Mouse (Mus musculus) stomach, embryonic 15.5 days (tissue): ENCODE measurements around the gene AC161166.1. TPM values are rescaled to one million over a fixed set of nuclear protein-coding genes. Genes with fewer than 3 reads are reported as not detected.

Experiments
- ATAC-seq: fragments of 200-750 bp; cut with Nextera tagmentation; 2 replicates; pipeline ENCODE4 v1.8.0; 2017; ENCODE audit warnings: low read depth, moderate number of reproducible peaks, moderate TSS enrichment; ENCODE audit not compliant: insufficient read depth, low FRiP score
- H3K27ac ChIP-seq: fragments of 300-500 bp; sonication (generic); 2 replicates; pipeline ENCODE4 v1.5.1; 2015; ENCODE audit warnings: mild to moderate bottlenecking, inconsistent platforms
- H3K27me3 ChIP-seq: fragments of 300-500 bp; sonication (generic); replicated peaks from 2 replicates; pipeline ENCODE4 v1.6.1; 2015; ENCODE audit warnings: inconsistent platforms
- H3K36me3 ChIP-seq: fragments of 300-500 bp; sonication (generic); 2 replicates; pipeline ENCODE4 v1.6.1; 2015; ENCODE audit warnings: inconsistent platforms
- H3K4me1 ChIP-seq: fragments of 300-500 bp; sonication (generic); 2 replicates; pipeline ENCODE4 v1.6.1; 2015; ENCODE audit warnings: inconsistent platforms
- H3K4me2 ChIP-seq: fragments of 300-500 bp; sonication (generic); 2 replicates; pipeline ENCODE4 v1.6.1; 2015; ENCODE audit warnings: mild to moderate bottlenecking, inconsistent platforms
- H3K4me3 ChIP-seq: fragments of 300-500 bp; sonication (generic); replicated peaks from 2 replicates; pipeline ENCODE4 v1.5.1; 2015; ENCODE audit warnings: inconsistent platforms
- H3K9ac ChIP-seq: fragments of 300-500 bp; sonication (generic); 2 replicates; pipeline ENCODE4 v1.6.1; 2015; ENCODE audit warnings: inconsistent platforms
- H3K9me3 ChIP-seq: fragments of 300-500 bp; sonication (generic); 2 replicates; pipeline ENCODE4 v1.6.1; 2016; ENCODE audit warnings: inconsistent platforms
- WGBS: fragments of 180-500 bp; shearing (Covaris S2); methylation state at CpG from one replicate; pipeline ENCODE4 v1.1.7; 2015; 5-methylcytosine and 5-hydroxymethylcytosine counted together
- polyA plus RNA-seq: library from polyadenylated mRNA; unstranded; fragments of >200 nt; fragmentation: Nextera tagmentation; extraction: Ambion mirVana; gene quantifications from 2 replicates; pipeline ENCODE4 v1.2.1, GENCODE M21; 2015

Gene AC161166.1
- 0.19 and 0.40 TPM in 2 replicates for polyA plus RNA-seq

GRCm38 (mm10) chr7:24512355-24512754 is at the start of gene AC161166.1:
AC161166.1 (minus strand) TSS chr7:24512455.
- H3K27me3 ChIP-seq = no peaks in the 10 kb centered on the region
- H3K4me1 ChIP-seq = 0 out of 2 replicates have a peak, but pooled peaks cover 2% of the 10 kb centered on the region
- no peak within 1 kb of the TSS for H3K4me3 ChIP-seq
- ATAC-seq = no peak
- no peaks in the 10 kb centered on the region for H3K9me3 ChIP-seq
- H3K36me3 ChIP-seq = peaks cover 3% of the 10 kb centered on the region; the same call in 1 of the 2 replicates
- WGBS = 93% methylated on average over 7 of the region's 7 CpGs
- H3K27ac ChIP-seq = no peak within 1 kb of the TSS
- H3K9ac ChIP-seq = no peak within 1 kb of the TSS
- H3K4me2 ChIP-seq = no peak within 1 kb of the TSS

- no peak overlapping the region for H3K4me3 ChIP-seq
- no peak overlapping the region for H3K9ac ChIP-seq
- WGBS = 83% methylated on average over 4 of the region's 4 CpGs
- H3K9me3 ChIP-seq = no peaks in the 10 kb centered on the region
- H3K4me1 ChIP-seq = no peaks in the 10 kb centered on the region
- no peak overlapping the region for H3K4me2 ChIP-seq
- peaks cover 23% of the 10 kb centered on the region for H3K36me3 ChIP-seq
- no peak for ATAC-seq
- 0 out of 2 replicates have a peak overlapping the region, but pooled peaks have one; percentile 9 for H3K27ac ChIP-seq
- no peaks in the 10 kb centered on the region for H3K27me3 ChIP-seq
These were observed 49.2 kb upstream of the AC161166.1 start for GRCm38 (mm10) chr7:24561450-24561849.

- ATAC-seq = no peak
- no peak overlapping the region for H3K4me2 ChIP-seq
- H3K36me3 ChIP-seq = peaks cover 29% of the 10 kb centered on the region
- H3K9ac ChIP-seq = no peak overlapping the region
- no peaks in the 10 kb centered on the region for H3K27me3 ChIP-seq
- no peak overlapping the region for H3K27ac ChIP-seq
- H3K4me1 ChIP-seq = no peaks in the 10 kb centered on the region
- no peaks in the 10 kb centered on the region for H3K9me3 ChIP-seq
- 92% methylated on average over 10 of the region's 10 CpGs for WGBS
- no peak overlapping the region for H3K4me3 ChIP-seq
These were observed 43.5 kb upstream of the AC161166.1 start for GRCm38 (mm10) chr7:24555786-24556185.

GRCm38 (mm10) chr7:24551985-24552759 is 39.9 kb upstream of the AC161166.1 start:
- Histone ChIP-seq H3K36me3 (peaks cover 27% of the 10 kb centered on the region), H3K4me2 (no peak overlapping the region)
- no peak for ATAC-seq

GRCm38 (mm10) chr7:24547534-24548036 is 35.3 kb upstream of the AC161166.1 start:
- WGBS = 19% methylated on average over 13 of the region's 13 CpGs
- Histone ChIP-seq H3K9me3 (no peaks in the 10 kb centered on the region), H3K4me2 (peak overlapping the region; percentile 72), H3K36me3 (peaks cover 8% of the 10 kb centered on the region; the same call in 1 of the 2 replicates), H3K27me3 (no peaks in the 10 kb centered on the region), H3K4me1 (peaks cover 10% of the 10 kb centered on the region), H3K4me3 (peak overlapping the region; percentile 90), H3K9ac (peak overlapping the region; percentile 83), H3K27ac (peak overlapping the region; percentile 72)
- no peak for ATAC-seq

More at GRCm38 (mm10) chr7:24551985-24552759, 39.9 kb upstream of the AC161166.1 start:
- Histone ChIP-seq H3K27me3 (no peaks in the 10 kb centered on the region), H3K9ac (no peak overlapping the region), H3K4me3 (no peak overlapping the region), H3K4me1 (peaks cover 6% of the 10 kb centered on the region), H3K27ac (no peak overlapping the region), H3K9me3 (no peaks in the 10 kb centered on the region)
- 84% methylated on average over 12 of the region's 12 CpGs for WGBS

DNA sequence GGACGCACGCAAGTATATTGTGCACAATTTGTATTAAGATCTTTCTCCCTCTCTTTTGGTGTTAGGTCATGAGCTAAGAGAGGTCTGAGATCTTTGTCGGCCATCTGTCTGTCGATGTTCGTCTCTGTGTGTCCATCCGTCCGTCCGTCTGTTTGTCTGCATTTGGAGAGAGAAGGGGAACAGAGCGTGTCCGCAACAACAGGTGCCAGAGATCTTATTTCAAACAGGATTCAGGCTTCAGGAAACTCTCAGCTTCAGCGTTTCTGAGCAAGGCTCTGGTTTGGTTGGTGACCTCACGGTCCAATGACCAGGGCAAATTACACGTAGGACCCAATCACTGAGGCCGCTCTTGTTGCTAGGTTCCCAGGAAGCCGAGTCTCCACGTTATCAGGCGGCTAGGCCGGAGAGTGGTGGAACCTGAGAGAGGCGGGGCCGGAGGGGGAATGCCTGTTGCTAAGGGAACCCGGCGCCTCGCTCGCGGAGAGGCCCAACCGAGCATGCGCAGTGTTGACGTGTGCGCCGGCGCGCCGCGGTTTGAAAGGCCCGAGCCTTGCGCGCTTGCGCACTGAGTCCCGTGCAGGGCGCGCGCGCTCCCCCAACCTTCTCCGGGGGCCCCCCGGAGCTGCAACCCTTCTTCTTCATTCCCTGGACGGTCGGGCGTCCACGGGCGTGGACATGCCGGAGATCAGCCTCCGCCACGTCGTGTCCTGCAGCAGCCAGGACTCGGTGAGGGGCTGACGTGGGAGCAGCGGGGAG is 34.6 kb upstream of the AC161166.1 start:
- Histone ChIP-seq H3K4me2 (peak overlapping the region; percentile 72), H3K4me1 (peaks cover 10% of the 10 kb centered on the region), H3K27ac (peak overlapping the region; percentile 83), H3K36me3 (peaks cover 8% of the 10 kb centered on the region; the same call in 1 of the 2 replicates), H3K9ac (peak overlapping the region; percentile 83), H3K9me3 (no peaks in the 10 kb centered on the region), H3K27me3 (no peaks in the 10 kb centered on the region), H3K4me3 (peak overlapping the region; percentile 90)
- WGBS = under 1% methylated on average over 57 of the region's 57 CpGs
- peak; percentile 99 for ATAC-seq

DNA sequence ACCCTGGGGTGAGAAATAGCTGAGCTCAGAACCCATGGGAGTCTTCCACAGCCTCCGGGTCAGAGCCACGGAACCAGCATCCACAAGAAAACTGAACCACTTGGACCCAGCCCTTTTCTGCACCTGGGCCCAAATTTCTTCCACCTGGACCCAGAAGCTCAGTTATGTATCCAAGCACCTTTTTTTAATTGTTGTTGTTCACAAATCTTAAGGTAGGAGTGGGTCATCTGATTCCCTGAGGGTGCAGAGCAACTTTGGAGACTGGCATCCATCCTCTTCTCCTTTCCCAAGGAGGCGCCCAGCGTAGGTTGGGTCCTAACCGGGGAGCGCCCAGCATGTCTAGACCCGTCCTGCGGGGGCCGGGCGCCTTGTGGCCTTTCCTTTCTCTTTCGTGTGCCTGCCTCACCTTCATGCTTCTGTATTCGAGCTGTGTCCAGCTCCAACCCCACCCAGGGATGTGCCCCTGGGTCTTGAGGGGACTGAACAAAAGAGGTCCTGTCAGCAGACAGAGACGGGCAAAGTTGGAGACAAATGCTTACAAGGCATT is 33.9 kb upstream of the AC161166.1 start, which contains the start of the genes Pinlyp and Xrcc1:
Pinlyp (minus strand) TSS at position 51 of the 547 bp plus-strand sequence.
Xrcc1 (plus strand) TSS at position 222 of the 547 bp plus-strand sequence.
- Histone ChIP-seq H3K9me3 (no peaks in the 10 kb centered on the region), H3K27ac (peak within 1 kb of the TSS; percentile 83), H3K4me1 (peaks cover 10% of the 10 kb centered on the region), H3K4me3 (peak within 1 kb of the TSS; percentile 90), H3K27me3 (no peaks in the 10 kb centered on the region), H3K4me2 (peak within 1 kb of the TSS; percentile 72), H3K36me3 (peaks cover 8% of the 10 kb centered on the region; the same call in 1 of the 2 replicates), H3K9ac (peak within 1 kb of the TSS; percentile 83)
- 29% methylated on average over 13 of the region's 13 CpGs for WGBS
- ATAC-seq = no peak

DNA sequence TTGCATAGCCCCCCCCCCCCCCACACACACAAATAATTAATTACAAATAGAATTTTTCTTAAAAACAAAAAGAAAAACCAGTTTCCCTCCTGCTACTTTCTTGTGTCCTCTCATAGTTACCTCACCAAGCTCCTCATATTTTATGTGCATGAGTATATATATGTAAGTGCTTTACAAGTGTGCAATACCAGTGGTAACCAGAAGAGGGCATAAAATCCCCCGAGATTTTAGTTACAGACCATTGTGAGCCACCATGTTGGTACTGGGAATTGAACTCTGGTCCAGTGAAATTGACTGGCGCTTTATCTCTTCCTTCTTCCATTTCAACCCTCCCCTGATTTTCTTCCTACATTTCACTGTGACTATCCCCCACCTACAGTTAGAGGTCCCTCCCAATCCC is 32.3 kb upstream of the AC161166.1 start:
- H3K4me2 ChIP-seq = no peak overlapping the region
- no peak for ATAC-seq
- H3K27ac ChIP-seq = no peak overlapping the region
- H3K4me3 ChIP-seq = no peak overlapping the region
- H3K36me3 ChIP-seq = peaks cover 2% of the 10 kb centered on the region; the same call in 1 of the 2 replicates
- no peaks in the 10 kb centered on the region for H3K9me3 ChIP-seq
- 78% methylated on average over 2 of the region's 2 CpGs for WGBS
- peaks cover 10% of the 10 kb centered on the region for H3K4me1 ChIP-seq
- H3K9ac ChIP-seq = no peak overlapping the region
- H3K27me3 ChIP-seq = no peaks in the 10 kb centered on the region

GRCm38 (mm10) chr7:24539686-24540085 is 27.4 kb upstream of the AC161166.1 start:
- H3K9me3 ChIP-seq = no peaks in the 10 kb centered on the region

DNA sequence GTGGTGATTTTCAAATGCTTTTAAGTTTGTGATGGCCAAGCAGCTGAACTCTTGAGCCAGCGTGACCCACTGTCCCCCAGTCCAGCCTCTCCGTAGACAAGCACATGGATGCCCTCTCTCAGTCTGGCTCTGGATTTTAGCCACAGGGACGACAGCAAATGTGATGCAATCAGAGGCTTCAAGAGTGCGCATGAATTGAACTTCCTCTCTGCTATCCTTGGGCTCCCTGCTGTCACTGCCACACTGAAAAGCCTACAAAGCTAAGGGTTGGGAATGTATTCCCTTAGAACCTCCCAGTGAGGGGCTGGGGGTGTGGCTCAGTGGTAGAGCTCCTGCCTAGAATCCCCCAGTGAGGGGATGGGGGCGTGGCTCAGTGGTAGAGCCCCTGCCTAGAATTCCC is 26.4 kb upstream of the AC161166.1 start:
- no peak overlapping the region for H3K4me3 ChIP-seq

More at GRCm38 (mm10) chr7:24539686-24540085, 27.4 kb upstream of the AC161166.1 start:
- 80% methylated on average over 4 of the region's 4 CpGs for WGBS
- 0 out of 2 replicates have a peak, but pooled peaks have one; percentile 32 for ATAC-seq
- no peaks in the 10 kb centered on the region for H3K27me3 ChIP-seq
- no peak overlapping the region for H3K9ac ChIP-seq
- H3K4me3 ChIP-seq = no peak overlapping the region
- peak overlapping the region; percentile 31; the same call in 1 of the 2 replicates for H3K27ac ChIP-seq
- 0 out of 2 replicates have a peak, but pooled peaks cover 6% of the 10 kb centered on the region for H3K36me3 ChIP-seq
- H3K4me1 ChIP-seq = no peaks in the 10 kb centered on the region
- no peak overlapping the region for H3K4me2 ChIP-seq

DNA sequence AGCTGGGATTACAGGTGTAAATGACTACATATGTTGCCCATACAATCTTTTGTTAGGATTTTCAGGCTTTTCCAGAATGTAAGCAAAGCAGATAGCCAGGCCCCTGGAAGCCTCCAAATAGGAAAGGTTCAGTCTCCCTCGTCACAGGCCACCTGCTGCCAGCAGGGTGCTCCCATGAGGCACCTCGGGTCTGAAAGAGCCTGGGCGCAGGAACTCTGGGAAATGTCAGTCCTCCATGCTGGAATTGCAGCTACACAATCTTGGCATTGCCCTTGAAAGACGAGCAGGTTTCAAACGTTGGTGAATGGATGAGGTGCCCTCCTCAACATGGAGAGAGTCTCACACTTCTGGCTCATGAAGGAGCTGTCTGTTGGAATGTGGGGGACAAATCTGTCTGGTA is 25.9 kb upstream of the AC161166.1 start:
- Histone ChIP-seq H3K4me1 (0 out of 2 replicates have a peak, but pooled peaks cover 6% of the 10 kb centered on the region), H3K27me3 (no peaks in the 10 kb centered on the region), H3K9ac (no peak overlapping the region), H3K4me2 (no peak overlapping the region), H3K9me3 (no peaks in the 10 kb centered on the region), H3K4me3 (no peak overlapping the region), H3K36me3 (peaks cover 15% of the 10 kb centered on the region), H3K27ac (no peak overlapping the region)
- no peak for ATAC-seq
- 30% methylated on average over 5 of the region's 5 CpGs for WGBS

More for the DNA sequence above, 26.4 kb upstream of the AC161166.1 start:
- no peaks in the 10 kb centered on the region for H3K9me3 ChIP-seq
- H3K4me2 ChIP-seq = no peak overlapping the region
- no peak overlapping the region for H3K9ac ChIP-seq
- H3K4me1 ChIP-seq = 0 out of 2 replicates have a peak, but pooled peaks cover 4% of the 10 kb centered on the region
- WGBS = 72% methylated on average over 5 of the region's 5 CpGs
- H3K27ac ChIP-seq = no peak overlapping the region
- ATAC-seq = no peak
- peaks cover 10% of the 10 kb centered on the region for H3K36me3 ChIP-seq
- H3K27me3 ChIP-seq = no peaks in the 10 kb centered on the region
